Mouse (Mus musculus) hindbrain, embryonic 14.5 days (tissue): ENCODE data around the gene B3galt1. TPM values are rescaled to one million over a fixed set of nuclear protein-coding genes. Genes with fewer than 3 reads are reported as not detected.

ENCODE experiments used
- ATAC-seq: fragments of 200-750 bp; cut with Nextera tagmentation; 2 replicates; pipeline ENCODE4 v1.8.0; 2017; ENCODE audit warnings: moderate number of reproducible peaks, mild to moderate bottlenecking, moderate TSS enrichment, moderate library complexity; ENCODE audit not compliant: low FRiP score
- DNase-seq: peaks from one replicate; pipeline ENCODE4 v3.0.0-alpha.2; 2015; ENCODE audit warnings: low spot score
- H3K27ac ChIP-seq: fragments of 300-500 bp; sonication (generic); 2 replicates; pipeline ENCODE4 v1.5.1; 2014; ENCODE audit warnings: mild to moderate bottlenecking, moderate library complexity
- H3K27me3 ChIP-seq: fragments of 300-500 bp; sonication (generic); 2 replicates; pipeline ENCODE4 v1.6.1; 2014; ENCODE audit warnings: mild to moderate bottlenecking, low read length, mixed read lengths; ENCODE audit not compliant: control insufficient read depth, insufficient read depth
- H3K36me3 ChIP-seq: fragments of 300-500 bp; sonication (generic); replicated peaks from 2 replicates; pipeline ENCODE4 v1.6.1; 2014; ENCODE audit not compliant: control insufficient read depth, insufficient read depth
- H3K4me1 ChIP-seq: fragments of 300-500 bp; sonication (generic); replicated peaks from 2 replicates; pipeline ENCODE4 v1.6.1; 2014; ENCODE audit warnings: antibody characterized with exemption, low read length, mixed read lengths; ENCODE audit not compliant: control insufficient read depth, insufficient read depth
- H3K4me2 ChIP-seq: fragments of 300-500 bp; sonication (generic); replicated peaks from 2 replicates; pipeline ENCODE4 v1.6.1; 2014; ENCODE audit warnings: mild to moderate bottlenecking, moderate library complexity
- H3K4me3 ChIP-seq: fragments of 300-500 bp; sonication (generic); replicated peaks from 2 replicates; pipeline ENCODE4 v1.5.1; 2014; ENCODE audit warnings: mild to moderate bottlenecking, low read length
- H3K9ac ChIP-seq: fragments of 300-500 bp; sonication (generic); 2 replicates; pipeline ENCODE4 v1.6.1; 2014
- H3K9me3 ChIP-seq: fragments of 300-500 bp; sonication (generic); 2 replicates; pipeline ENCODE4 v1.6.1; 2016; ENCODE audit warnings: low read length; ENCODE audit not compliant: control insufficient read depth
- WGBS: fragments of 180-500 bp; shearing (Covaris S2); extraction: QIAGEN DNeasy Blood & Tissue Kit; methylation state at CpG from one replicate; pipeline ENCODE4 v1.1.7; 2014; 5-methylcytosine and 5-hydroxymethylcytosine counted together
- polyA plus RNA-seq: library from polyadenylated mRNA; unstranded; fragments of >200 nt; fragmentation: Nextera tagmentation; extraction: Ambion mirVana; gene quantifications from 2 replicates; pipeline ENCODE4 v1.2.1, GENCODE M21; 2014

B3galt1 gene
- polyA plus RNA-seq, 1 experiment from 2014 or later = 72.2 TPM

DNA sequence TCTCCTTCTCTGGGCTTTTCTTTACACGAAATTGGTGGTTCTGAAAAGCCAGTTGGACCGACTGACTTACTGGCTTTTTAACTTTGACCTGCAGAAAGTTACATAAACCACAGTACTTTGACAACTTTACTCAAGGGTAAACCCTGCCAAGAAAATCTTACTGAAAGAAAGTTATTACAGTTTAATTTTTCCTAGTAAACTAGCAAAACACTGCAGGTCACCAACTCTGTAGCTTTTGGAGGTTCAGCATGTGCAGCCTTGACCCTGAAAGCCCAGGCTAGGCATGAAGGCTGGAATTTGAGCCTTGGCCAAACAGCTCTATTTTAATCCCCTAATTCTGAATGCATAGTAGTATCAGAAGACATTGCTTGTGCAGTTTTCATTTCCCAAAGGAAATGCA is 391.9 kb downstream of the B3galt1 start:
- H3K4me2 ChIP-seq = no peak overlapping the region
- no peaks in the 10 kb centered on the region for H3K4me1 ChIP-seq
- H3K4me3 ChIP-seq = no peak overlapping the region
- no peak for DNase-seq
- no peaks in the 10 kb centered on the region for H3K36me3 ChIP-seq
- no peak overlapping the region for H3K27ac ChIP-seq
- WGBS = 81% methylated on average over 2 of the region's 2 CpGs
- H3K9me3 ChIP-seq = no peaks in the 10 kb centered on the region
- H3K9ac ChIP-seq = no peak overlapping the region
- H3K27me3 ChIP-seq = no peaks in the 10 kb centered on the region
- no peak for ATAC-seq

DNA sequence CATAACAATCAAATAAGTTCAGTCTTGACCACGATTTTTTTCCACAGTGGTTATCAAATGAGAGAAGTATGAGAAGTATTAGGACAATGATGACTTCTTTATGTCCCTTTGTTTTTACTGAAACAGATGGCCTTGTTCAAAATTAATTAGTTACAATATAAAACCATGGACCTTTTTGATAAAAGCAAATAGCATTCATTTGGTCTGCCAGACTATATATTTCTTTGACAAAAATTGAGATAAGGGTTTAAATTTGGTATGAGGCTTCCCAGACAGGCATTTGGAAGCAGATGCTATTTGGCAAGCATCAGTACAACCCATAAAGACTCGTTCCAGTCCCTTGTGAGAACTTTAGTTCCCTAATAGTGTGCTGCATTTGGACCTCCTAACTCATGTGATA is 395.0 kb downstream of the B3galt1 start:
- H3K4me1 ChIP-seq = no peaks in the 10 kb centered on the region
- no peak overlapping the region for H3K4me2 ChIP-seq
- no peak overlapping the region for H3K27ac ChIP-seq
- 76% methylated on average over 2 of the region's 2 CpGs for WGBS
- H3K27me3 ChIP-seq = no peaks in the 10 kb centered on the region
- H3K9me3 ChIP-seq = no peaks in the 10 kb centered on the region
- ATAC-seq (no peak), DNase-seq (no peak)
- no peak overlapping the region for H3K9ac ChIP-seq
- no peak overlapping the region for H3K4me3 ChIP-seq
- H3K36me3 ChIP-seq = no peaks in the 10 kb centered on the region

DNA sequence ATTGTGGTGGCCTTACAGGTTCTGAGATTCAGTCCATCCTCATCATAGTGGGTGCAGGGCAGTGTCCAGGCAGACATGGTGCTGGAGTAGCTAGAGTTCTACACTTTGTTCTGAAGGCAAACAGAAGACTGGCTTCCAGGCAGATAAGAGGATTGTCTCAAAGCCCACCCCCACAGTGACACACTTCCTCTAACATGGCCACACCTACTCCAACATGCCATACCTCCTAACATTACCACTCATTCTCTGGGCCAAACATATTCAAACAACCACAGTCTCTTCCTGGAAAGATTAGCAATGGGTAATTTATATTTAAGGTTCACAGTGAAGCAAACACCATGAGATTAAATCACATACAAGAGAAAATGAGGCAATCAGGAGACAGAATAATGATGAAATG is 403.1 kb downstream of the B3galt1 start:
- Histone ChIP-seq H3K9ac (no peak overlapping the region), H3K27me3 (no peaks in the 10 kb centered on the region), H3K27ac (no peak overlapping the region), H3K4me3 (no peak overlapping the region), H3K36me3 (no peaks in the 10 kb centered on the region), H3K9me3 (no peaks in the 10 kb centered on the region), H3K4me2 (no peak overlapping the region), H3K4me1 (peaks cover 3% of the 10 kb centered on the region; the same call in 1 of the 2 replicates)
- DNase-seq = no peak
- no peak for ATAC-seq

DNA sequence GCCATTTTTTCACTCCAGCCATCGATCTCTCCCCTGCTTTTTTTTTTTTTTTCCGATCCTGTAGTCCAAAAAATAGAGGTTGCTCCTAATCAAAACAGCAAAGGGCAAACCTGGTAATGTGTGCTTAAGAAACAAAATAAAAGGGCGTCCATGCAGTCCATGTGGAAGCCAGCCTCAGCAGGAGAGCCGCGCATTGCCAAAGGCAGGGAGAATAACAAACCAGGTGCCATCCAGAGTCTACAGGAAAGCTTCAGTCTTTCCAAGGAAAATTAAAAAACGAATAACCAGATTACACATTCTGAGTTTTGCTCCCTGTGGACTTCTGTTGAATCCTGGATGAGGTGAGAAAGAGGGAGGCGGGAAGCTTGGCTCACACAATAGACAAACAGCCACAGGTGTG is 405.4 kb downstream of the B3galt1 start:
- Histone ChIP-seq H3K27me3 (no peaks in the 10 kb centered on the region), H3K4me3 (no peak overlapping the region), H3K4me1 (peaks cover 3% of the 10 kb centered on the region; the same call in 1 of the 2 replicates), H3K9me3 (no peaks in the 10 kb centered on the region), H3K9ac (no peak overlapping the region), H3K4me2 (no peak overlapping the region), H3K36me3 (no peaks in the 10 kb centered on the region), H3K27ac (no peak overlapping the region)
- 77% methylated on average over 7 of the region's 7 CpGs for WGBS
- DNase-seq = no peak
- no peak for ATAC-seq

DNA sequence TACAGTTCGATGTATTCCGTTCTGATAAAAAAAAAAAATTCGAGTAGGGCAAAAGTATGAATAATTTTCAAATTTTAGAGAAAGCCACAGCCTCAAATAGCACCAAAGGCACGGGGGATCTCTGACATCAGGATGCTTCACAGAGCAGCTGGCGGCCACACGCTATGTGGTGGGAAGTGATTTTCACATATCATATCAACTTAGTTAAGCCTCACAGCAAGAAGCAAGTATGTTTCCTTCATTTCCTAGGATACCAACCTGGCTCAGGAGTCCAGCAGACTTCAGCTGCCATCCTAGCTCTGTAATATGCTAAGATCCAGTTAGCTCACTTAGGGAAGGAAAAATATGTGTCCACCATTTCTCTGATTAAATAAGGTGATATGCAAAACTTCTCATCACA is 405.9 kb downstream of the B3galt1 start:
- H3K27me3 ChIP-seq = no peaks in the 10 kb centered on the region
- WGBS = 84% methylated on average over 6 of the region's 6 CpGs
- DNase-seq = no peak
- no peak overlapping the region for H3K4me2 ChIP-seq
- H3K36me3 ChIP-seq = no peaks in the 10 kb centered on the region
- no peak overlapping the region for H3K9ac ChIP-seq
- no peak for ATAC-seq
- peaks cover 3% of the 10 kb centered on the region; the same call in 1 of the 2 replicates for H3K4me1 ChIP-seq
- no peaks in the 10 kb centered on the region for H3K9me3 ChIP-seq
- no peak overlapping the region for H3K27ac ChIP-seq
- no peak overlapping the region for H3K4me3 ChIP-seq

DNA sequence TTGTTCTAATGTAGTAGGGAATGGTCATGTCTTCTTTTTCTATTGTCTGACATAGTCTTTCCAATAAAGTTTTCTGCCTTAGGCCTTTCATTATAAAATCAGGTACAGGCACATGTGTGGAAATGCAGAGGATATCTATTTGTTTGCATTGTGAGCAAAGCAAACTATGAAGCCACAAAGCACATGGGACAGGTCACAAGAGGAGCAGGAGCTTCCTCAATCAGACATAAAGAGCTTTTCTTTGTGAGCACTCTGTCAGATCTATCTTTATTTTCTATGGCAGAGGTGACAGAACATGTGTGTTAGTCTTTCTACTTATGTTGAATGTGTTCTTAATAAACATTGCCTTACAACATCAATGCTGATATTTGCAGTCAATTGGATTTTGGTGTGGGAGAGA is 410.1 kb downstream of the B3galt1 start:
- ATAC-seq = no peak
- Histone ChIP-seq H3K27me3 (no peaks in the 10 kb centered on the region), H3K9me3 (no peaks in the 10 kb centered on the region), H3K4me3 (no peak overlapping the region), H3K27ac (no peak overlapping the region), H3K9ac (no peak overlapping the region), H3K4me1 (peaks cover 10% of the 10 kb centered on the region), H3K4me2 (no peak overlapping the region), H3K36me3 (no peaks in the 10 kb centered on the region)
- DNase-seq = no peak

DNA sequence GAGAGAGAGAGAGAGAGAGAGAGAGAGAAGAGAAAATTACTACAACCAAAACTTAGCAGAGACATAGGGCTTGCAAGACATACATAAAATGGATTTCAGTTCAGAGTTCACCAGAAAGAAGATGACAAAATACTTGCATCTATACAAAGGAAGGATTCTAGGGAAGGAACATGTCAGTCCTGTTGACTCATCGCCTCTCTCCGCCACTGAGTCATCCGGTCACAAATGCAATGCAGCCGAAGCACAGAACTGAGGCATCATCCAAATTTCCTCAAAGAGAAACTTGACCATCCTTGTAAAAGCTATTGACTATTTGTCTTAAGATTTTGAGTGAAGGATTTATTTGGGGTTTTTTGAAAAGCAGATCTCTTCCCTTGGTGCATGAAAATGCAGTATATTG is 410.8 kb downstream of the B3galt1 start:
- WGBS = 95% methylated on average over 4 of the region's 4 CpGs
- Histone ChIP-seq H3K9ac (no peak overlapping the region), H3K9me3 (no peaks in the 10 kb centered on the region), H3K4me3 (no peak overlapping the region), H3K36me3 (no peaks in the 10 kb centered on the region), H3K4me2 (no peak overlapping the region), H3K27me3 (no peaks in the 10 kb centered on the region), H3K4me1 (peaks cover 10% of the 10 kb centered on the region), H3K27ac (no peak overlapping the region)
- ATAC-seq (no peak), DNase-seq (no peak)

DNA sequence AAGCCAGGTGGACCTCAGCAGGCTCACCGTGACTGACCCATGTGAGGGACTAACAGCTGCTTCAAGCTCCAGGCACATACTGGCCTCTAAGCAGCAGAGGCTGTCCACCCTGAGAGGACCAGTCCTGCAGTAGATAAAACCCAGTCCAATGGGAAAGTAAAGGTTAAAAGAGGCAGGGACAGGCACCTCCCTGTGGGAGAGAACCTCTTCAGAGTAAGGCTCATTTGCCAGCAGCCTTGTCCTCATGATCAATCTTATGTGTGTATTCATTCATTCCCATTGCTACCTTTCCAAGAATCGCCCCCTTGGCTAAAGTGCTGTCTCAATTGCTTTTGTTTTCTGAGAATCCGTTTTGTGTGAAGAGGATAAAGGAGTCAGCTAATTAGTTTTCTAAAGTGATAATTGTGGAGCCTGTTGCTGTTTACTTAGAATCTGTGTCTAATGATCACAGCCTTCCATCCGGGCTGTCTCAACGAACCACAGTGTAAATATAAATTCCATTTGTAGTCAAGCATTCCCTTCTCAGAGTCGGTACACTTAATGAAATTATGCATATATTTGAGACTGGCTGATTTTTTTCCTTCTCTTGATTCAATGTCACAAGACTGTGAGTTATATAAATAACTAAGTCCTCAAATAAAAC is 412.1 kb downstream of the B3galt1 start:
- no peaks in the 10 kb centered on the region for H3K36me3 ChIP-seq
- H3K9me3 ChIP-seq = no peaks in the 10 kb centered on the region
- ATAC-seq (no peak; the same call in 1 of the 2 replicates), DNase-seq (no peak)
- H3K4me3 ChIP-seq = no peak overlapping the region
- H3K4me2 ChIP-seq = no peak overlapping the region
- H3K27me3 ChIP-seq = no peaks in the 10 kb centered on the region
- H3K27ac ChIP-seq = no peak overlapping the region
- peaks cover 8% of the 10 kb centered on the region; the same call in 1 of the 2 replicates for H3K4me1 ChIP-seq
- no peak overlapping the region for H3K9ac ChIP-seq
- WGBS = 44% methylated on average over 6 of the region's 6 CpGs

DNA sequence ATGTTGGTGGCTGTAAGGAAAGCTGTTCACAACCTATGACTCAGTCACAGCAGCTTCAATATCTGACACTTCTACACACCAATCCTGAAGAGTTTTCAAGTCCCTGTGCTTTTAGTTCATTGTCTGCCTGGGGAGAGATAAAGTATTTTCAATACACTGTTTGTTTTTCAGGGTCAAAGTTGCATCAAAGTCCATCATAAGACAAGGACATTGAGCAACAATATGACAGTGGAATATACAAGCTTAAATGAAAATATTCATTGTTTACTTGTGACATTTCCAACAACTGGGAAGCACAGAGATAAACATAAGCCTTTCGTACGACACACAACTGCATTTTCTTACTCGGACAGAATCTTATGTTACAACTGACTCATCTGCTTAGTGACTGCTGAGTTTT is 417.9 kb downstream of the B3galt1 start:
- 95% methylated on average over 3 of the region's 3 CpGs for WGBS
- Histone ChIP-seq H3K27me3 (no peaks in the 10 kb centered on the region), H3K27ac (no peak overlapping the region), H3K9me3 (no peaks in the 10 kb centered on the region), H3K9ac (no peak overlapping the region), H3K36me3 (no peaks in the 10 kb centered on the region), H3K4me3 (no peak overlapping the region), H3K4me1 (no peaks in the 10 kb centered on the region), H3K4me2 (no peak overlapping the region)
- ATAC-seq (no peak), DNase-seq (no peak)

DNA sequence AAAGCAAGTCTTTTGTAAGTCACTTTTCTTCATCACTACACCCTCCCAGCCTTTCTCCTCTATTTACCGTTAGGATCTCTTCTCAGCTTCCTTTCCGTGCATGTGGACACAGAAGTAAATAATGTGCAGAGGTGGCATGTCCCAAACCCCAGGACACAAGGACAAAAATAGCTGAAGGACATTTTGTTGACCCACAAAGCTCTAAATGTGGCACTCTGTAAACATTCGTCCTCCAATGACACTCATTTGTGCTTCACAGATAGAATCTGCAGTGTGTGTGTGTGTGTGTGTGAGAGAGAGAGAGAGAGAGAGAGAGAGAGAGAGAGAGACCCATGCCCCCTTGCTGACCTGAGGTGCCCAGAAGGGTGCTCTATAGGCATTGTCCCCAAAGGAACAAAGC is 419.5 kb downstream of the B3galt1 start:
- WGBS = 90% methylated on average over 3 of the region's 3 CpGs
- Histone ChIP-seq H3K9ac (no peak overlapping the region), H3K4me3 (no peak overlapping the region), H3K4me1 (no peaks in the 10 kb centered on the region), H3K27ac (no peak overlapping the region), H3K36me3 (no peaks in the 10 kb centered on the region), H3K27me3 (no peaks in the 10 kb centered on the region), H3K9me3 (no peaks in the 10 kb centered on the region), H3K4me2 (no peak overlapping the region)
- DNase-seq (no peak), ATAC-seq (no peak)
